Mouse (Mus musculus) lung, adult 2 months (tissue): Measurements from ENCODE around the gene Mus81.

Experiments
- CTCF ChIP-seq: fragments of 200-500 bp; IDR thresholded peaks from 2 replicates; pipeline ENCODE4 v1.5.1; 2011; ENCODE audit warnings: mild to moderate bottlenecking, low read length, control low read depth; ENCODE audit not compliant: insufficient read depth
- POLR2A ChIP-seq: fragments of 200-500 bp; IDR thresholded peaks from 2 replicates; pipeline ENCODE4 v1.6.1; 2011; ENCODE audit warnings: low read depth, mild to moderate bottlenecking, control low read depth, low read length, borderline replicate concordance; ENCODE audit errors: extremely low read depth

GRCm38 (mm10) chr19:5530138-5530524, 41.9 kb upstream of the Mus81 start:
- no peak for TF ChIP-seq POLR2A
- TF ChIP-seq CTCF: no peak
